Mouse (Mus musculus): ENCODE data around the gene Rilpl1.

- no peak for TF ChIP-seq POLR2A (IDR thresholded peaks at IDR 0.05; ENCODE audit: borderline replicate concordance, extremely low read depth, insufficient read depth, insufficient read length, poor library complexity, severe bottlenecking)
- TF ChIP-seq CTCF (IDR thresholded peaks at IDR 0.05; ENCODE audit: borderline replicate concordance, extremely low read depth, insufficient read depth, insufficient read length) = no peak
Measured at GRCm38 (mm10) chr5:124485654-124486053, 45.5 kb downstream of the Rilpl1 start.
